Mouse (Mus musculus): ENCODE measurements around the gene Gm9918.

GRCm38 (mm10) chr15:102235371-102236027 lies 34.9 kb upstream of the Gm9918 start:
- TF ChIP-seq POLR2A (IDR thresholded peaks at IDR 0.05; ENCODE audit: borderline replicate concordance, low read depth, low read length), result no peak
- TF ChIP-seq CTCF (IDR thresholded peaks at IDR 0.05; ENCODE audit: low read depth, low read length), result no peak
